Mouse (Mus musculus) cerebellum, postnatal 10 days (tissue): Measurements from ENCODE around the gene Lat2.
A peak's percentile ranks its signal among the peaks of the same experiment; 100 is the strongest.

Experiments
- DNase-seq, 2 experiments: peaks; one replicate each; pipeline ENCODE4 v3.0.0; 2021; ENCODE audit warnings: mixed read lengths in 2 of 2

The Lat2 gene

DNA sequence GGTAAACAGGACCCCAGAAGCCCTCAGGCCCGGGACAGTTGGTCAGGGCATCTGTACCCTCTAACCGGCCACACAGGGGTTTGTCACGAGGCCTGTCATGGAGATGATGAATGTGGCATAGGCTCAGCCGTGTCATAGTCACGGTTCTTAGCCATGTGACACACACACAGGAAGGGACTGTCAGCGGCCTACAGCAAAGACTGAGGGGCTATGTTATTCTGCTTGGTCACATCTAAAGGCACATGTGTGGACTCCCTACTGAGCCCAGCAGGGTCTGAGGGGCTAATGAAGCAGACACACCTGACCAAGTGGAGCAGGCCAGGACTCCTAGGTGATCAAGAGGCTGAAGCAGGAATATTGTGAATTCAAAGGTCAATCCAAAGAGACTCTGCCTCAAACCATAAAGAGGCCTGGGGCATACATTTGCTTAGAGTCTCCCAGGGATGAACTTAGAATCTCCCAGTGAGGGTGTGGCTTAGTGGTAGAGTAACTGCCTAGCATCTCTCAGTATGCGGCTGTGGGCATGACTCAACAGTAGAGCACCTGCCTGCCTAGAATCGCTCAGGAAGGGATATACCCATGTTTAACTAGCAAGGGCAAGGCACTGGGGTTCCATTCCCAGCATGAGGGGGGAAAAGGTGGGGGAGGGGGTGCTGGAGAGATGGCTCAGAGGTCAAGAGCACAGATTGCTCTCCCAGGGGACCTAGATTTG is 2.9 kb downstream of the Lat2 start:
- DNase-seq = no peak

- no peak for DNase-seq
These were observed 4.7 kb downstream of the Lat2 start for GRCm38 (mm10) chr5:134609916-134610643.

DNA sequence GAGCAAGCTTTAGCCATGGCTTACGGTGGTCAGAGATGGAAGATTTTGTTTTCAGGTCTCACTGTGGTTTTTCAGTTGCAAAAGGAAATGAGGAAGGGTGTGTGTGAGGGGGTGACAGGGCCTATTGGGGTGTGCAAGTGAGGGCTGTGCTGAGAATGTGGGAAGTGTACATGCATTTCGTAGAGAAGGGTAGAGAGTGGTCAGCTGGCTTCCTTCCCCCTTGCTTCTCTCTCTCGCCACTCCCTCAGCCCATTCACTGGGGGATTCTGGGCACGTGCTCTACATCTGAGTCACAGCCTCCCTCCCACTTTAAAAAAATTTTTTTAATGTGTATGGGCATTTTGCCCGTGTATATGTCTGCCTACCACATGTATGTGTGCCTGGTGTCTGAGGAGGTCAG is 7.7 kb downstream of the Lat2 start:
- DNase-seq = no peak

DNA sequence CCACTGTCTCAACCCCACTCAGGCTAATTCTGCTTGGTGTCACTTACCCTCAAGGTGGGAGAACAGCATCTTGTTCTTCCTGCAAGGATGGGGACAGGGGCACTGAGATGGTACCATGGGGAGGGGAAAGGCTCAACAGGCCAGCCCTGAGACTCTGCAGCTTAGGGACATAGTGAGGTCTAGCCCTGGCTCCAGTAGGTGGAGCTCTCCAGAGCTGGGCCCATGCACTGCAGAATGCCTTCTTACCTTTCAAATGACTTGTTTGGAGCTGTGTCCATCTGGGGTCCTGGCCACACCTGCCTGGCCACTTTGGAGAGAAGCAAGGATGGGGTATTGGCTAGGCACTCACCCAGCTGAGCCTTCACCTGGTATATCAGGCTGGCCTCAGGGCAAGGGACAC is 8.5 kb downstream of the Lat2 start:
- DNase-seq = no peak

GRCm38 (mm10) chr5:134604376-134604775 is 10.4 kb downstream of the Lat2 start:
- no peak for DNase-seq

GRCm38 (mm10) chr5:134597711-134598110 is 17.1 kb downstream of the Lat2 start:
- peak; percentile 69 to 81 for DNase-seq

DNA sequence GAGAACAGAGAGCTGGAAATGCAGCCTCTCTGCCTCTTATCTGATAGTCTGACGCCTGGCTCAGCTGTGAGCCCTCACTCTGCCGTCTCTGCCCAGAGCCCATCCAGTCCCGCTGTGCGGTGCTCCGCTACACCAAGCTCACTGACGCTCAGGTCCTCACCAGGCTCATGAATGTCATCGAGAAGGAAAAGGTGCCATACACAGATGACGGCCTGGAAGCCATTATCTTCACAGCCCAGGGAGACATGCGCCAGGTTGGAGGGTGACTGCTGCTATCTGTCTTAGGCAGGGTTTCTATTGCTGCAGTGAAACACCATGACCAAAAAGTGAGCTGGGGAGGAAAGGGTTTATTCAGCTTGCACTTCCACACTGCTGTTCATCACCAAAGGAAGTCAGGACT is 21.7 kb downstream of the Lat2 start:
- DNase-seq = no peak

DNA sequence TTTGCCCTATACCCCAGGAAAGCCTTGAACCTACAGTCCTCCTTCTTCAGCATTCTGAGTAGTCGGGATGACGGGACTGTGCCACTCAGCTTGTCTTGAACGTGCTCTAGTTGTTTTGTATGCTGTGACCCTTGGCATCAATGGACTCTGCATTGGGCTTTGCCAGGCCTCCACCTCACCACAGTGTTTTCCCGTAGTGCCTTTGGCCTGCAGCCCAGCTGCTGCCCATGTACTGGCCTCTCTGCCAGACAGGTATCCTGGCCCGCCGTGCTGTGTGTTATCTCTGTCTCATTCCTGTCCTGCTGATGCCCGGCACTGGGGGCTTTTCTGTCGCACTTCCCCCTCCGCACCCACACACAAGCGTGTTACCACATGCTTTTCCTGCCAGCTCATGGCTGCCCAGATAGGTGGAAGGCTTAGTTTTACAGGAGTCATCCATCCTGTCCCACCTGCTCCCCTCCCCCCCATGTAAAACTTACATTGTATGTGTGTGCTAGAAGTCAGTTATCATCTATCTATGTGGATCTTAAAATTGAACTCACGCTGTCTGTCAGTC is 22.7 kb downstream of the Lat2 start:
- peak; percentile 72 to 79 for DNase-seq

- no peak for DNase-seq
These were observed 24.9 kb downstream of the Lat2 start for GRCm38 (mm10) chr5:134589900-134590299.

DNA sequence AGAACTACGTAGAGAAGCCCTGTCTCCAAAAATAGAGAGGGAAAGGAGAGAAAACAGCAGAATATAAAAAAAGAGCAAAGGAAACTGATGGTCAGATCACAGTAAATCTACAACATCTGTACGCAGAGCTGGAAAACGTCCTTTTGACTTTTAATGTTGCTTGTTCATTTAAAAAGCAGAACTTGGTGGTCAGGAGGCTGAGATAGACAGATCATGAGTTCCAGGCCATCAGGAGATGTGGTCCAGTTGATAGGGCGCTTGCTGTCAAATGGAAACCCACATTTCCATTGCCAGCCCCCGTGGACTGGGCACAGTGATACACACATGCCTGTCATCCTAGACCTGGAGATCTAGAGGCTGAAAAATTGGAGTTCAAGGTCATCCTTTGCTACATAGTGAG is 30.0 kb downstream of the Lat2 start:
- no peak for DNase-seq

GRCm38 (mm10) chr5:134583884-134584213 is 31.0 kb downstream of the Lat2 start:
- no peak for DNase-seq

GRCm38 (mm10) chr5:134583006-134583883 is 31.6 kb downstream of the Lat2 start:
- DNase-seq = no peak

- DNase-seq = peak; percentile 98
These were observed 32.5 kb downstream of the Lat2 start for GRCm38 (mm10) chr5:134582221-134582907.

- DNase-seq = no peak
These were observed 33.7 kb downstream of the Lat2 start, which contains the start of gene Rfc2 for GRCm38 (mm10) chr5:134581146-134581545. Rfc2 (plus strand) TSS chr5:134581366.

- DNase-seq = no peak
These were observed 35.7 kb downstream of the Lat2 start for GRCm38 (mm10) chr5:134579135-134579534.

GRCm38 (mm10) chr5:134577534-134577933 is 37.3 kb downstream of the Lat2 start:
- no peak for DNase-seq

GRCm38 (mm10) chr5:134576517-134577220 is 38.2 kb downstream of the Lat2 start:
- DNase-seq = no peak

- no peak for DNase-seq
These were observed 39.0 kb downstream of the Lat2 start for GRCm38 (mm10) chr5:134575833-134576232.

GRCm38 (mm10) chr5:134572508-134573214 is 42.2 kb downstream of the Lat2 start:
- DNase-seq = no peak

DNA sequence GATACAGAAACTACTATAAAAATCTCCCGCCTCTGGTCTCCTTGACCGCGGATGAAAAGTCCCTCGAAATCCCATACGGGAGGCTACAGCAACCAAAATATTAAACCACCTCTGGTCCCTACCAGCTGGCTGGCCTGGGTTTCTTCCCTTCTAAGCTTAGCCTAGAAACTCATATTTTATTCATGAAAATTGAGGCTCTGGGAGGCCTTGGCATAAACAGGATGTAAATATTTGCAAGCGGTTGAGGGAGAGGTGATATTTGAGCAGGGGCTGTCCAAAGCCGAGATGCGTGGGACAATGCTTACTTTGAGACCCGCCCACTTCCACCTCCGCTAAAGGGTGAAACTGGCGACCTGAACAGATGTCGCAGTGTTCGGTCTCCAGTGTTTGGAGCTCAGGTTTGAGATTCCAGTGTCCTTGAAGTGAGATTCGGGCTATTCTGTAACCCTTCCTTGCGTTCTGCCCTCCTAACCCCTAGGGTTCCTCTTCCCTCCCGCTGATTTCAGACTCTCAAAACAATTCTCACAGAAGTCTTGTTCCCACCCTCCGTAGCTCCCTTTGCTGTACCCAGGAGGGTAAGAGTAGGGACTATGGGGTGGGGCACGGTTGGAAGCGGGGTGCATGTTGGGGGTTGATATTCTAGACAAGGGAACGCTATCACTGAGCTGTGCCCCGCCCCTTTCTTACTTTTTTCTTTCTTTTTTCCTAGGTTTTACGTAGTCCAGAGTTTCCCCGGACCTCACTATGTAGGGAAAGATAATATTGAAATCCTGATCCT is 42.9 kb downstream of the Lat2 start:
- peak; percentile 54 to 63 for DNase-seq
